Mouse (Mus musculus) R1 (cell line): ENCODE data around the gene Ugt2b38.
A peak's percentile ranks its signal among the peaks of the same experiment; 100 is the strongest.
"Not testable (repeated sequence)": the region's sequence is repeated elsewhere in the genome, so short reads cannot be mapped to it uniquely, and the experiment has no call there.

Experiments
- DNase-seq: peaks from one replicate; pipeline ENCODE4 v3.0.0-alpha.2; 2018; ENCODE audit warnings: low read depth, low spot score

Gene Ugt2b38

GRCm38 (mm10) chr5:87424041-87424440 is at the start of gene Ugt2b38:
Gene Ugt2b38, minus strand, starts transcription at chr5:87424203.
- not testable (repeated sequence) for DNase-seq

- DNase-seq: peak; percentile 20
These were observed 34.8 kb upstream of the Ugt2b38 start for GRCm38 (mm10) chr5:87458810-87459209.

- DNase-seq: no peak
These were observed 33.7 kb upstream of the Ugt2b38 start for GRCm38 (mm10) chr5:87457701-87458100.

GRCm38 (mm10) chr5:87456216-87456850 is 32.3 kb upstream of the Ugt2b38 start:
- no peak for DNase-seq

- DNase-seq: no peak
These were observed 31.5 kb upstream of the Ugt2b38 start for GRCm38 (mm10) chr5:87455519-87455918.

- DNase-seq: peak; percentile 68
These were observed 28.5 kb upstream of the Ugt2b38 start for GRCm38 (mm10) chr5:87452514-87452913.

GRCm38 (mm10) chr5:87436264-87436663 is 12.3 kb upstream of the Ugt2b38 start:
- DNase-seq: peak; percentile 45

GRCm38 (mm10) chr5:87425676-87426075 is 1.7 kb upstream of the Ugt2b38 start:
- no peak for DNase-seq

GRCm38 (mm10) chr5:87396968-87397367 is 27.0 kb downstream of the Ugt2b38 start:
- no peak for DNase-seq

GRCm38 (mm10) chr5:87390818-87391217 is 33.2 kb downstream of the Ugt2b38 start:
- no peak for DNase-seq

GRCm38 (mm10) chr5:87380234-87380633 is 43.8 kb downstream of the Ugt2b38 start:
- DNase-seq: no peak

GRCm38 (mm10) chr5:87379825-87380224 is 44.2 kb downstream of the Ugt2b38 start:
- no peak for DNase-seq

GRCm38 (mm10) chr5:87375874-87376383 is 48.1 kb downstream of the Ugt2b38 start:
- no peak for DNase-seq

- DNase-seq: no peak
These were observed 50.5 kb downstream of the Ugt2b38 start for GRCm38 (mm10) chr5:87373502-87373863.

- DNase-seq: not testable (repeated sequence)
These were observed 51.1 kb downstream of the Ugt2b38 start for GRCm38 (mm10) chr5:87372788-87373501.
